Mouse (Mus musculus) stomach, adult 2 months (tissue): ENCODE measurements around the gene Gm2056. TPM values are rescaled to one million over a fixed set of nuclear protein-coding genes. Genes with fewer than 3 reads are reported as not detected.

ENCODE experiments used
- polyA plus RNA-seq: library from polyadenylated mRNA; depleted of rRNA; stranded (reverse); fragments of >200 nt; gene quantifications from 2 replicates; pipeline ENCODE4 v1.2.3, GENCODE M21; 2012; rRNA removed

Gene Gm2056
- not detected in 2 replicates for polyA plus RNA-seq

GRCm38 (mm10) chr12:88026704-88027103 lies at the start of gene Gm2056:
Gm2056 (plus strand) TSS chr12:88027004.

GRCm38 (mm10) chr12:88011548-88011947 lies 15.3 kb upstream of the Gm2056 start, which contains the start of gene Gm2075:
Gm2075 (plus strand) TSS chr12:88011848.

GRCm38 (mm10) chr12:88018671-88019070 lies 8.1 kb upstream of the Gm2056 start, which contains the start of gene Gm6803:
Gm6803 (minus strand) TSS chr12:88018771.

Other genes starting within 250 kb of the Gm2056 start
- not detected in 2 replicates for gene Gm21936, start 231.5 kb upstream of the Gm2056 start, polyA plus RNA-seq
- not detected in 2 replicates for gene BB287469, start 210.4 kb upstream of the Gm2056 start, polyA plus RNA-seq
- not detected in 2 replicates for gene Gm2001, start 184.7 kb upstream of the Gm2056 start, polyA plus RNA-seq
- gene Gm2016, start 152.9 kb upstream of the Gm2056 start, polyA plus RNA-seq: not detected in 2 replicates
- not detected in 2 replicates for gene Gm2022, start 131.6 kb upstream of the Gm2056 start, polyA plus RNA-seq
- not detected in 2 replicates for gene Gm2035, start 107.1 kb upstream of the Gm2056 start, polyA plus RNA-seq
- gene Gm2042, start 72.9 kb upstream of the Gm2056 start, polyA plus RNA-seq: not detected in 2 replicates
- gene Gm2075, start 15.2 kb upstream of the Gm2056 start, polyA plus RNA-seq: not detected in 2 replicates
- not detected in 2 replicates for gene Gm6803, start 8.2 kb upstream of the Gm2056 start, polyA plus RNA-seq
- gene Gm16368, start 56.7 kb downstream of the Gm2056 start, polyA plus RNA-seq: not detected in 2 replicates
- gene Gm10436, start 155.1 kb downstream of the Gm2056 start, polyA plus RNA-seq: not detected in 2 replicates
- not detected in 2 replicates for gene Gm8332, start 223.1 kb downstream of the Gm2056 start, polyA plus RNA-seq
- not detected in 2 replicates for gene Gm5662, start 247.5 kb downstream of the Gm2056 start, polyA plus RNA-seq